52 mouse cellular contexts compared by ENCODE assay signal in the genomic region with DNA sequence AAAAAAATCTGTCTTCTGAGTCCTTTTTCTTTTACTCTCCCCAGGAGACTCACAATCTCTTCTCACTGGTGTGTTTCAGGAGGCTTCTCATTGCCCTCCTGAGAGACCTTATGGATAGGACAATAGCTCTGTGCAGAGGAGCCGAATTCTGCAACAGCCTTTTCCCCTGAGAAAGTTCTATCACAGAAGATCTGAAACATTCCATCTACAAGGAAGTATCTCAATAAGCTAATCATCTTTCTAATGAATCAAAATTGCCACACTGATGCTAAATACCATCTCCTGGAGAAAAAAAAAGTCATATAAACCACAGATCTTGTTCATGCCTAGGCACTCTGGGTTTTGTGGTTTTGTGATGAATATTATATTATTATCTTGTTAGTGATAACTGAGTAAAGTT. TPM values are rescaled to one million over a fixed set of nuclear protein-coding genes. Genes with fewer than 3 reads are reported as not detected.
"Had no signal": no experiment of that assay in that cellular context is flagged by ENCODE, and none has a peak within 500 bp of the region (broad histone marks: within the 10 kb centered on the region; RNA-seq: fewer than 3 reads in every experiment).

A gene (minus strand): TSS at position 101 of the 400 bp plus-strand sequence.

- H3K4me3 ChIP-seq: heart, embryonic 10.5 days; heart, embryonic 12.5 days; heart, embryonic 13.5 days; heart, embryonic 15.5 days; hindbrain, embryonic 10.5 days; hindbrain, embryonic 12.5 days; hindbrain, embryonic 13.5 days; hindbrain, embryonic 15.5 days; intestine, embryonic 15.5 days; kidney, embryonic 15.5 days; layer of hippocampus, adult 2 months; left cerebral cortex, adult 2 months had no signal

- DNase-seq: heart, postnatal 10 days; heart, postnatal 14 days; heart, postnatal 36 days; heart, postnatal 4 days; kidney, adult 11 months; kidney, adult 2 months; kidney, adult 8-10 months; kidney, adult 9 months; kidney, postnatal 10 days; kidney, postnatal 14 days; kidney, postnatal 25 days; kidney, postnatal 36 days; kidney, postnatal 4 days; layer of hippocampus, adult 9-11 months; layer of hippocampus, postnatal 36 days had no signal

- H3K9ac ChIP-seq: heart, embryonic 12.5 days; heart, embryonic 13.5 days; heart, embryonic 15.5 days; hindbrain, embryonic 12.5 days; hindbrain, embryonic 13.5 days; hindbrain, embryonic 14.5 days; hindbrain, embryonic 15.5 days; intestine, embryonic 15.5 days; kidney, embryonic 15.5 days had no signal

- H3K9me3 ChIP-seq: heart, embryonic 10.5 days; heart, embryonic 15.5 days; hindbrain, embryonic 13.5 days; hindbrain, embryonic 15.5 days; intestine, embryonic 15.5 days; kidney, embryonic 15.5 days had no signal

- H3K27me3 ChIP-seq: heart, embryonic 12.5 days; heart, embryonic 13.5 days; heart, embryonic 15.5 days; hindbrain, embryonic 12.5 days; hindbrain, embryonic 13.5 days; hindbrain, embryonic 15.5 days; intestine, embryonic 15.5 days; kidney, embryonic 15.5 days had no signal

- H3K36me3 ChIP-seq: heart, embryonic 10.5 days; heart, embryonic 12.5 days; heart, embryonic 13.5 days; heart, embryonic 15.5 days; hindbrain, embryonic 10.5 days; hindbrain, embryonic 12.5 days; hindbrain, embryonic 13.5 days; hindbrain, embryonic 15.5 days; intestine, embryonic 15.5 days; kidney, embryonic 15.5 days had no signal

- H3K27ac ChIP-seq: heart, embryonic 10.5 days; heart, embryonic 13.5 days; heart, embryonic 15.5 days; hindbrain, embryonic 10.5 days; hindbrain, embryonic 12.5 days; hindbrain, embryonic 13.5 days; hindbrain, embryonic 14.5 days; hindbrain, embryonic 15.5 days; hindbrain, postnatal 0 days; intestine, embryonic 15.5 days; kidney, embryonic 15.5 days; kidney, postnatal 0 days; layer of hippocampus, adult 2 months; left cerebral cortex, adult 2 months had no signal

- H3K4me1 ChIP-seq: heart, embryonic 10.5 days; heart, embryonic 12.5 days; heart, embryonic 13.5 days; heart, embryonic 15.5 days; hindbrain, embryonic 10.5 days; hindbrain, embryonic 12.5 days; hindbrain, embryonic 13.5 days; hindbrain, embryonic 15.5 days; intestine, embryonic 15.5 days; kidney, embryonic 15.5 days had no signal

RNA-seq across cellular contexts. Expression of the gene that starts here (rescaled TPM):
- total RNA-seq: heart, postnatal 10 days; heart, postnatal 14 days; heart, postnatal 25 days; heart, postnatal 36 days; heart, postnatal 4 days; hematopoietic stem cell, adult 5-6 weeks; hindbrain, postnatal 0 days; layer of hippocampus, adult 18-20 months; layer of hippocampus, adult 2 months; layer of hippocampus, adult 8-10 months; layer of hippocampus, postnatal 10 days; layer of hippocampus, postnatal 14 days; layer of hippocampus, postnatal 25 days; layer of hippocampus, postnatal 36 days; left cerebral cortex, adult 18-20 months; left cerebral cortex, adult 2 months; left cerebral cortex, adult 8-10 months had no signal
- polyA plus RNA-seq: heart, embryonic 10.5 days; heart, embryonic 11.5 days; heart, embryonic 12.5 days; heart, embryonic 13.5 days; heart, embryonic 14.5 days; heart, embryonic 15.5 days; heart, embryonic 16.5 days; heart, postnatal 0 days; hindbrain, embryonic 10.5 days; hindbrain, embryonic 11.5 days; hindbrain, embryonic 12.5 days; hindbrain, embryonic 13.5 days; hindbrain, embryonic 14.5 days; hindbrain, embryonic 15.5 days; hindbrain, embryonic 16.5 days; hindbrain, postnatal 0 days; inflammation-experienced regulatory T-cells, adult 6 months; intestine, embryonic 14.5 days; intestine, embryonic 15.5 days; intestine, embryonic 16.5 days; intestine, postnatal 0 days; kidney, adult 2 months; kidney, embryonic 14.5 days; kidney, embryonic 15.5 days; kidney, embryonic 16.5 days; kidney, postnatal 0 days; large intestine, adult 2 months had no signal
